Mouse (Mus musculus): Measurements from ENCODE around the gene Fstl5. TPM values are rescaled to one million over a fixed set of nuclear protein-coding genes. Genes with fewer than 3 reads are reported as not detected.
"Not testable (repeated sequence)": the region's sequence is repeated elsewhere in the genome, so short reads cannot be mapped to it uniquely, and the experiment has no call there.

Fstl5 gene
- total RNA-seq (2021) = 10 to 100 TPM; 20.5 to 24.6 TPM

GRCm38 (mm10) chr3:76074060-76074707 lies at the start of gene Fstl5:
Gene Fstl5, plus strand, starts transcription at chr3:76074270.
- peak; percentile 79 to 82 for DNase-seq

- no peak for DNase-seq
Observed at GRCm38 (mm10) chr3:76025523-76025922, 48.5 kb upstream of the Fstl5 start.

GRCm38 (mm10) chr3:76051124-76051523 lies 22.9 kb upstream of the Fstl5 start:
- no peak for DNase-seq

GRCm38 (mm10) chr3:76061996-76062395 lies 12.1 kb upstream of the Fstl5 start:
- peak; percentile 27 to 41 for DNase-seq

- DNase-seq = no peak
Observed at GRCm38 (mm10) chr3:76067920-76068319, 6.2 kb upstream of the Fstl5 start.

GRCm38 (mm10) chr3:76072826-76073225 lies 1.2 kb upstream of the Fstl5 start:
- DNase-seq = no peak

GRCm38 (mm10) chr3:76140445-76140844 lies 66.4 kb downstream of the Fstl5 start:
- peak in 1 of 2 experiments; percentile 9 for DNase-seq

GRCm38 (mm10) chr3:76147846-76148245 lies 73.8 kb downstream of the Fstl5 start:
- DNase-seq = no peak

- no peak for DNase-seq
Observed at GRCm38 (mm10) chr3:76238834-76239233, 164.8 kb downstream of the Fstl5 start.

GRCm38 (mm10) chr3:76251385-76251784 lies 177.3 kb downstream of the Fstl5 start:
- DNase-seq = no peak

GRCm38 (mm10) chr3:76292993-76293392 lies 218.9 kb downstream of the Fstl5 start:
- no peak for DNase-seq

GRCm38 (mm10) chr3:76294394-76294793 lies 220.3 kb downstream of the Fstl5 start:
- DNase-seq = no peak

GRCm38 (mm10) chr3:76301026-76301773 lies 227.1 kb downstream of the Fstl5 start:
- no peak for DNase-seq

- DNase-seq = no peak
Observed at GRCm38 (mm10) chr3:76316991-76317390, 242.9 kb downstream of the Fstl5 start.

GRCm38 (mm10) chr3:76319531-76319930 lies 245.5 kb downstream of the Fstl5 start:
- no peak for DNase-seq

- no peak for DNase-seq
Observed at GRCm38 (mm10) chr3:76322431-76322830, 248.4 kb downstream of the Fstl5 start.

- DNase-seq = no peak
Observed at GRCm38 (mm10) chr3:76336922-76337321, 262.9 kb downstream of the Fstl5 start.

- no peak for DNase-seq
Observed at GRCm38 (mm10) chr3:76367000-76367399, 292.9 kb downstream of the Fstl5 start.

GRCm38 (mm10) chr3:76369910-76370309 lies 295.8 kb downstream of the Fstl5 start:
- no peak for DNase-seq

- peak; percentile 2 to 3 for DNase-seq
Observed at GRCm38 (mm10) chr3:76428775-76429372, 354.8 kb downstream of the Fstl5 start.

- DNase-seq = no peak
Observed at GRCm38 (mm10) chr3:76467229-76467874, 393.3 kb downstream of the Fstl5 start.

- DNase-seq = no peak
Observed at GRCm38 (mm10) chr3:76468147-76468546, 394.1 kb downstream of the Fstl5 start.

- DNase-seq = not testable (repeated sequence)
Observed at GRCm38 (mm10) chr3:76507891-76508290, 433.8 kb downstream of the Fstl5 start.

Data from layer of hippocampus, postnatal 36 days (tissue).